Comparison of ENCODE assay signal across 8 mouse cellular contexts in genomic region chr14:21053151-21053550, GRCm38 (mm10). TPM values are rescaled to one million over a fixed set of nuclear protein-coding genes. Genes with fewer than 3 reads are reported as not detected.
DNase-seq lines count a peak whose midpoint lies in the region; ATAC-seq and TF ChIP-seq lines count a peak whose summit lies in the region.

No protein-coding gene starts in this region.

- no peaks in the 10 kb centered on the region for H3K36me3 ChIP-seq in forebrain, embryonic 11.5 days (ENCODE audit: control insufficient read depth, insufficient read depth, low read length)
- 0 out of 2 replicates have a peak, but pooled peaks cover 4% of the 10 kb centered on the region for H3K36me3 ChIP-seq in limb, embryonic 14.5 days (ENCODE audit: control insufficient read depth, insufficient read depth, low read length)

- no peak overlapping the region for H3K27ac ChIP-seq in left cerebral cortex, adult 2 months
- H3K27ac ChIP-seq in forebrain, embryonic 11.5 days (ENCODE audit: low read depth, low read length) = no peak overlapping the region
- no peak overlapping the region for H3K27ac ChIP-seq in limb, embryonic 14.5 days (replicated peaks; ENCODE audit: low read depth, low read length)
- H3K27ac ChIP-seq in olfactory bulb, adult 2 months (ENCODE audit: insufficient read depth, low read depth, low read length) = no peak overlapping the region

- ATAC-seq in forebrain, embryonic 11.5 days (replicated peaks; ENCODE audit: low FRiP score) = no peak
- no peak for ATAC-seq in limb, embryonic 14.5 days (ENCODE audit: low FRiP score, low read depth)

- H3K27me3 ChIP-seq in forebrain, embryonic 11.5 days (ENCODE audit: control insufficient read depth, insufficient read depth, low read length) = no peaks in the 10 kb centered on the region
- no peaks in the 10 kb centered on the region for H3K27me3 ChIP-seq in limb, embryonic 14.5 days (ENCODE audit: control insufficient read depth, insufficient read depth, low read length)

- TF ChIP-seq CTCF in left cerebral cortex, adult 2 months (IDR thresholded peaks at IDR 0.05) = no peak
- no peak for TF ChIP-seq CTCF in olfactory bulb, adult 2 months (IDR thresholded peaks at IDR 0.05; ENCODE audit: insufficient read depth, low read depth, low read length)

- peak overlapping the region; percentile 99 for H3K4me3 ChIP-seq in left cerebral cortex, adult 2 months
- H3K4me3 ChIP-seq in forebrain, embryonic 11.5 days (ENCODE audit: low read depth, low read length) = peak overlapping the region; percentile 84
- H3K4me3 ChIP-seq in limb, embryonic 14.5 days (replicated peaks; ENCODE audit: low read length) = peak overlapping the region; percentile 91
- H3K4me3 ChIP-seq in olfactory bulb, adult 2 months (ENCODE audit: insufficient read depth, low read depth, low read length) = peak overlapping the region; percentile 77

- H3K4me2 ChIP-seq in forebrain, embryonic 11.5 days (ENCODE audit: low read depth, low read length, severe bottlenecking) = peak overlapping the region; percentile 92
- H3K4me2 ChIP-seq in limb, embryonic 14.5 days (replicated peaks; ENCODE audit: low read depth, low read length, severe bottlenecking) = peak overlapping the region; percentile 83

- H3K9ac ChIP-seq in forebrain, embryonic 11.5 days (ENCODE audit: low read length) = peak overlapping the region; percentile 86; the same call in 1 of the 2 replicates
- peak overlapping the region; percentile 77 for H3K9ac ChIP-seq in limb, embryonic 14.5 days (ENCODE audit: low read depth, low read length, severe bottlenecking)

- no peaks in the 10 kb centered on the region for H3K4me1 ChIP-seq in forebrain, embryonic 11.5 days (replicated peaks; ENCODE audit: control insufficient read depth, insufficient read depth, low read length)
- 0 out of 2 replicates have a peak, but pooled peaks cover 3% of the 10 kb centered on the region for H3K4me1 ChIP-seq in limb, embryonic 14.5 days (ENCODE audit: control insufficient read depth, insufficient read depth, low read length)
- H3K4me1 ChIP-seq in olfactory bulb, adult 2 months (ENCODE audit: control insufficient read depth, insufficient read depth, low read length) = no peaks in the 10 kb centered on the region

- TF ChIP-seq POLR2A in limb, embryonic 14.5 days (IDR thresholded peaks at IDR 0.05; ENCODE audit: borderline replicate concordance, extremely low read depth, insufficient read depth, insufficient read length) = no peak
- no peak for TF ChIP-seq POLR2A in olfactory bulb, adult 2 months (IDR thresholded peaks at IDR 0.05; ENCODE audit: insufficient read depth, low read depth, low read length)

- no peaks in the 10 kb centered on the region; the same call in 1 of the 2 replicates for H3K9me3 ChIP-seq in forebrain, embryonic 11.5 days (ENCODE audit: control insufficient read depth, low read length)
- no peaks in the 10 kb centered on the region for H3K9me3 ChIP-seq in limb, embryonic 14.5 days (ENCODE audit: control insufficient read depth, low read length)

- no peak for DNase-seq in left cerebral cortex, adult 2 months (ENCODE audit: extremely low spot score in 1 of 2, low spot score in 2 of 2)
- DNase-seq in left cerebral cortex, postnatal 4 days = no peak
- DNase-seq in forebrain, embryonic 11.5 days (ENCODE audit: low spot score) = no peak
- no peak for DNase-seq in limb, embryonic 14.5 days (ENCODE audit: low spot score)
- DNase-seq in layer of hippocampus, adult 9-10 months (ENCODE audit: low spot score) = no peak
- no peak for DNase-seq in left cerebral cortex, postnatal 14 days (ENCODE audit: low spot score in 2 of 2)
- DNase-seq in right cerebral cortex, postnatal 14 days = no peak

- intact Hi-C loops in left cerebral cortex, adult 2 months (cut with DNase I) = loop anchor here (2.0 to 5.0 kb wide), 3 partner anchors 24 to 689 kb away; no protein-coding TSS in a partner anchor
- intact Hi-C loops in left cerebral cortex, postnatal 4 days (cut with DNase I) = loop anchor here (5.0 kb wide), 1 partner anchor 54 kb away; no protein-coding TSS in a partner anchor
- intact Hi-C loops in left cerebral cortex, postnatal 14 days (cut with DNase I) = loop anchor here (5.0 kb wide), 2 partner anchors 34 to 59 kb away; no protein-coding TSS in a partner anchor

- WGBS in forebrain, embryonic 11.5 days = 12% methylated on average over 8 of the region's 8 CpGs
- 5% methylated on average over 8 of the region's 8 CpGs for WGBS in limb, embryonic 14.5 days
- WGBS in olfactory bulb, adult 2 months = 4% methylated on average over 8 of the region's 8 CpGs

RNA-seq across cellular contexts. Expression of gene Adk, which starts 0.8 kb away (rescaled TPM):
- 10 to 100 TPM; 59.5 to 69.6 TPM for total RNA-seq in left cerebral cortex, adult 2 months (2021)
- total RNA-seq in left cerebral cortex, postnatal 4 days (2021) = 10 to 100 TPM; 51.6 to 52.3 TPM
- 138 and 140 TPM in 2 replicates for polyA plus RNA-seq in forebrain, embryonic 11.5 days (2014; fragmentation: Nextera tagmentation; extraction: Ambion mirVana)
- polyA plus RNA-seq in limb, embryonic 14.5 days (2012; rRNA removed) = 49.8 and 55.6 TPM in 2 replicates
- 140 and 142 TPM in 2 replicates for polyA plus RNA-seq in limb, embryonic 14.5 days (2014; fragmentation: Nextera tagmentation; extraction: Ambion mirVana)
- not detected in 2 replicates for polyA plus RNA-seq in olfactory bulb, adult 2 months (2012; ENCODE audit: insufficient read depth, insufficient read length, low replicate concordance, missing spikeins)
- total RNA-seq in left cerebral cortex, postnatal 14 days (2021) = 10 to 100 TPM; 69.5 to 77.7 TPM

RNA-seq across cellular contexts. Expression of gene Ap3m1, which starts 0.8 kb away (rescaled TPM):
- 10 to 100 TPM; 62.5 to 64.3 TPM for total RNA-seq in left cerebral cortex, adult 2 months (2021)
- total RNA-seq in left cerebral cortex, postnatal 4 days (2021) = 10 to 100 TPM; 89.5 to 93.0 TPM
- 120 and 138 TPM in 2 replicates for polyA plus RNA-seq in forebrain, embryonic 11.5 days (2014; fragmentation: Nextera tagmentation; extraction: Ambion mirVana)
- polyA plus RNA-seq in limb, embryonic 14.5 days (2012; rRNA removed) = 73.9 and 76.4 TPM in 2 replicates
- polyA plus RNA-seq in limb, embryonic 14.5 days (2014; fragmentation: Nextera tagmentation; extraction: Ambion mirVana) = 77.7 and 86.6 TPM in 2 replicates
- polyA plus RNA-seq in olfactory bulb, adult 2 months (2012; ENCODE audit: insufficient read depth, insufficient read length, low replicate concordance, missing spikeins) = not detected in 2 replicates
- total RNA-seq in left cerebral cortex, postnatal 14 days (2021) = 10 to 100 TPM; 75.4 to 87.2 TPM
